In genomic region chr2:129574395-129575046, GRCm38 (mm10) we compare ENCODE assay signal across 8 mouse cellular contexts. TPM values are rescaled to one million over a fixed set of nuclear protein-coding genes. Genes with fewer than 3 reads are reported as not detected.
A peak's percentile ranks its signal among the peaks of the same experiment; 100 is the strongest.
DNase-seq lines count a peak whose midpoint lies in the region; ATAC-seq and TF ChIP-seq lines count a peak whose summit lies in the region.

No protein-coding gene starts in this region.

- H3K4me2 ChIP-seq in kidney, embryonic 16.5 days (replicated peaks; ENCODE audit: low read depth, low read length) = peak overlapping the region; percentile 44
- peak overlapping the region; percentile 52 for H3K4me2 ChIP-seq in embryonic facial prominence, embryonic 14.5 days (ENCODE audit: low read depth, low read length)
- H3K4me2 ChIP-seq in stomach, postnatal 0 days (replicated peaks; ENCODE audit: low read depth) = 0 out of 2 replicates have a peak overlapping the region, but pooled peaks have one; percentile 11

- no peak for TF ChIP-seq EP300 in stomach, postnatal 0 days (optimal IDR thresholded peaks at IDR 0.05)

- no peak for DNase-seq in kidney, adult 9 months
- peak; percentile 41 for DNase-seq in embryonic facial prominence, embryonic 14.5 days (ENCODE audit: low spot score)
- peak; percentile 27 to 42 for DNase-seq in kidney, postnatal 36 days
- peak; percentile 77 for DNase-seq in midbrain, embryonic 10.5 days (ENCODE audit: low spot score)
- DNase-seq in stomach, postnatal 0 days (ENCODE audit: low spot score) = no peak
- DNase-seq in spleen, adult 12 weeks (ENCODE audit: low spot score) = no peak
- DNase-seq in thymus, postnatal 4 days = no peak

- H3K9me3 ChIP-seq in kidney, embryonic 16.5 days (ENCODE audit: low read length) = no peaks in the 10 kb centered on the region
- no peaks in the 10 kb centered on the region for H3K9me3 ChIP-seq in embryonic facial prominence, embryonic 14.5 days (ENCODE audit: control insufficient read depth, low read length)
- H3K9me3 ChIP-seq in midbrain, embryonic 10.5 days (replicated peaks) = no peaks in the 10 kb centered on the region
- no peaks in the 10 kb centered on the region for H3K9me3 ChIP-seq in stomach, postnatal 0 days (ENCODE audit: control insufficient read depth, low read length)

- H3K36me3 ChIP-seq in kidney, embryonic 16.5 days (ENCODE audit: insufficient read depth, low read length) = no peaks in the 10 kb centered on the region
- no peaks in the 10 kb centered on the region for H3K36me3 ChIP-seq in embryonic facial prominence, embryonic 14.5 days (ENCODE audit: control insufficient read depth, insufficient read depth, low read length)
- H3K36me3 ChIP-seq in midbrain, embryonic 10.5 days = no peaks in the 10 kb centered on the region
- H3K36me3 ChIP-seq in stomach, postnatal 0 days (ENCODE audit: control insufficient read depth, insufficient read depth, low read length) = no peaks in the 10 kb centered on the region

- H3K27me3 ChIP-seq in kidney, embryonic 16.5 days (ENCODE audit: insufficient read depth, low read length) = no peaks in the 10 kb centered on the region; the same call in 1 of the 2 replicates
- 0 out of 2 replicates have a peak, but pooled peaks cover 4% of the 10 kb centered on the region for H3K27me3 ChIP-seq in embryonic facial prominence, embryonic 14.5 days (replicated peaks; ENCODE audit: control insufficient read depth, insufficient read depth, low read length)
- peaks cover 56% of the 10 kb centered on the region for H3K27me3 ChIP-seq in midbrain, embryonic 10.5 days (ENCODE audit: low read depth, poor library complexity, severe bottlenecking)
- H3K27me3 ChIP-seq in stomach, postnatal 0 days (ENCODE audit: control insufficient read depth, insufficient read depth, low read length) = no peaks in the 10 kb centered on the region

- H3K4me3 ChIP-seq in kidney, embryonic 16.5 days (ENCODE audit: low read length) = peak overlapping the region; percentile 24
- H3K4me3 ChIP-seq in embryonic facial prominence, embryonic 14.5 days (ENCODE audit: low read depth, low read length) = peak overlapping the region; percentile 23
- peak overlapping the region; percentile 50 for H3K4me3 ChIP-seq in midbrain, embryonic 10.5 days
- no peak overlapping the region for H3K4me3 ChIP-seq in stomach, postnatal 0 days (ENCODE audit: low read depth, low read length)

- WGBS in kidney, embryonic 16.5 days = 12% methylated on average over 24 of the region's 24 CpGs
- 8% methylated on average over 24 of the region's 24 CpGs for WGBS in embryonic facial prominence, embryonic 14.5 days
- WGBS in midbrain, embryonic 10.5 days = 11% methylated on average over 24 of the region's 24 CpGs
- 16% methylated on average over 24 of the region's 24 CpGs for WGBS in stomach, postnatal 0 days

- no peak for TF ChIP-seq CTCF in stomach, postnatal 0 days (IDR thresholded peaks at IDR 0.05; ENCODE audit: low read depth)

- ATAC-seq in kidney, embryonic 16.5 days (ENCODE audit: low FRiP score, low TSS enrichment) = 0 out of 2 replicates have a peak, but pooled peaks have one; percentile 51
- peak; percentile 75 for ATAC-seq in embryonic facial prominence, embryonic 14.5 days (ENCODE audit: low read depth)
- no peak for ATAC-seq in stomach, postnatal 0 days (ENCODE audit: low FRiP score, low TSS enrichment)

- H3K27ac ChIP-seq in kidney, embryonic 16.5 days (ENCODE audit: low read length) = no peak overlapping the region
- no peak overlapping the region for H3K27ac ChIP-seq in embryonic facial prominence, embryonic 14.5 days (replicated peaks; ENCODE audit: low read depth, low read length)
- H3K27ac ChIP-seq in midbrain, embryonic 10.5 days (replicated peaks) = peak overlapping the region; percentile 81
- H3K27ac ChIP-seq in stomach, postnatal 0 days (replicated peaks) = no peak overlapping the region

- H3K9ac ChIP-seq in kidney, embryonic 16.5 days (replicated peaks; ENCODE audit: low read length) = no peak overlapping the region
- peak overlapping the region; percentile 39; the same call in 1 of the 2 replicates for H3K9ac ChIP-seq in embryonic facial prominence, embryonic 14.5 days (ENCODE audit: low read depth, low read length)
- no peak overlapping the region for H3K9ac ChIP-seq in stomach, postnatal 0 days (ENCODE audit: low read length)

- H3K4me1 ChIP-seq in kidney, embryonic 16.5 days (ENCODE audit: insufficient read depth, low read length) = peaks cover 11% of the 10 kb centered on the region
- peaks cover 13% of the 10 kb centered on the region for H3K4me1 ChIP-seq in embryonic facial prominence, embryonic 14.5 days (ENCODE audit: control insufficient read depth, insufficient read depth, low read length)
- peaks cover 43% of the 10 kb centered on the region for H3K4me1 ChIP-seq in midbrain, embryonic 10.5 days
- H3K4me1 ChIP-seq in stomach, postnatal 0 days (replicated peaks; ENCODE audit: control insufficient read depth, insufficient read depth) = no peaks in the 10 kb centered on the region

RNA-seq across cellular contexts. Expression of gene Sirpa, which starts 18.1 kb away (rescaled TPM):
- polyA plus RNA-seq in kidney, embryonic 16.5 days (2015; fragmentation: Nextera tagmentation; extraction: Ambion mirVana) = 29.0 and 29.8 TPM in 2 replicates
- polyA plus RNA-seq in embryonic facial prominence, embryonic 14.5 days (2014; fragmentation: Nextera tagmentation; extraction: Ambion mirVana) = 36.1 and 39.1 TPM in 2 replicates
- 15.7 and 16.0 TPM in 2 replicates for polyA plus RNA-seq in midbrain, embryonic 10.5 days (2016; fragmentation: Nextera tagmentation; extraction: Ambion mirVana)
- 13.2 and 14.7 TPM in 2 replicates for polyA plus RNA-seq in stomach, postnatal 0 days (2015; fragmentation: Nextera tagmentation; extraction: Ambion mirVana)

RNA-seq across cellular contexts. Expression of gene F830045P16Rik, which starts 38.1 kb away (rescaled TPM):
- not detected in 2 replicates for polyA plus RNA-seq in kidney, embryonic 16.5 days (2015; fragmentation: Nextera tagmentation; extraction: Ambion mirVana)
- 0.24 and 0.39 TPM in 2 replicates for polyA plus RNA-seq in embryonic facial prominence, embryonic 14.5 days (2014; fragmentation: Nextera tagmentation; extraction: Ambion mirVana)
- polyA plus RNA-seq in midbrain, embryonic 10.5 days (2016; fragmentation: Nextera tagmentation; extraction: Ambion mirVana) = not detected in 2 replicates
- polyA plus RNA-seq in stomach, postnatal 0 days (2015; fragmentation: Nextera tagmentation; extraction: Ambion mirVana) = 0.05 TPM in 1 of 2 replicates, not detected in the other

Comparison
In these comparisons a context has a peak if more than half of its experiments do, and no peak if none do; other contexts are left out.
1. DNase-seq: peak in embryonic facial prominence, embryonic 14.5 days (single experiment), kidney, postnatal 36 days (2 of 2) and midbrain, embryonic 10.5 days (single experiment); none in kidney, adult 9 months (single experiment), stomach, postnatal 0 days (single experiment), spleen, adult 12 weeks (single experiment) and thymus, postnatal 4 days (single experiment).
2. Peak in every context shown above with its lines, with median percentiles within 50 percentile points of each other: H3K4me2 ChIP-seq.